Mouse (Mus musculus) heart, adult 9 months (tissue): ENCODE data around the gene 3830403N18Rik.
"Not testable (repeated sequence)": the region's sequence is repeated elsewhere in the genome, so short reads cannot be mapped to it uniquely, and the experiment has no call there.

ENCODE experiments used
- DNase-seq, 2 experiments: peaks; one replicate each; pipeline ENCODE4 v3.0.0; 2022; ENCODE audit warnings: low spot score in 2 of 2

3830403N18Rik gene

GRCm38 (mm10) chrX:56136336-56136909 is at the start of gene 3830403N18Rik:
Gene 3830403N18Rik (plus strand): TSS chrX:56136572.
- not testable (repeated sequence) for DNase-seq

- no peak for DNase-seq
Measured at GRCm38 (mm10) chrX:56151396-56151795, 15.0 kb downstream of the 3830403N18Rik start.

GRCm38 (mm10) chrX:56186449-56186848 is 50.1 kb downstream of the 3830403N18Rik start:
- DNase-seq: not testable (repeated sequence)
